Mouse (Mus musculus) cerebellum, postnatal 14 days (tissue): ENCODE measurements around the gene Stmnd1.
A peak's percentile ranks its signal among the peaks of the same experiment; 100 is the strongest.
"Not testable (repeated sequence)": the region's sequence is repeated elsewhere in the genome, so short reads cannot be mapped to it uniquely, and the experiment has no call there.

ENCODE experiments used
- DNase-seq, 2 experiments: peaks; one replicate each; pipeline ENCODE4 v3.0.0; 2021; ENCODE audit warnings: mixed read lengths in 2 of 2

Gene Stmnd1

DNA sequence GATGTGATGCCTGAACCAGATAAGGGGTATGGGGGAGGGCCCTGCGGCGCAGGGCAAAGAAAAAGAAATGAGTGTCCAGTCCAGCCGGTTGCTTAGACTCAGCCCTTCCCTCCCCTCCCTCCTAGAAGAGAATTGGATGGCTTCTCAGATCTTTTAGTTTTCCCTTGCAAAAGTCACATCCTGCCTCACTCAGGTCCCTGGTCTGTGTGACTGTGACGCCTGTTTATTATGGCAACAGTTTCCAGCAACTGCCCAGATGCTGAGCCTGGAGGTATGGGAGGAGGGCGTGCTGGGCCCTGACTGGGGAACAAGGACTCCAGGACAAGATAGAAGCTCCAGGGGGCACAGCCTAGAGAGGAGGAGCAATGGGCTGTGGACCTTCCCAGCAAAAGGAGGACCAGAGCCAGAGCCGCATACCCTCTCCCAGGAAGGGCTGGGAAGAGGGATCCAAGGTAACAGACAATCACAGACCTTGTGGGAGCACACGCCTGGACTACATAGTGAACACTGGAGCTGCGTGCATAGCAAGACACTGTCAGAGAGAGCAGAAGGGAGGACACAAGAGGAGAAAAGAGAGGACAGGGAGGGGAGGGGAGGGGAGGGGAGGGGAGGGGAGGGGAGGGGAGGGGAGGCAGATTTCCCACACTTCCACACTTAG is at the start of gene Stmnd1:
Gene Stmnd1, plus strand, starts transcription at position 269 of the 658 bp plus-strand sequence.
- DNase-seq = no peak

DNA sequence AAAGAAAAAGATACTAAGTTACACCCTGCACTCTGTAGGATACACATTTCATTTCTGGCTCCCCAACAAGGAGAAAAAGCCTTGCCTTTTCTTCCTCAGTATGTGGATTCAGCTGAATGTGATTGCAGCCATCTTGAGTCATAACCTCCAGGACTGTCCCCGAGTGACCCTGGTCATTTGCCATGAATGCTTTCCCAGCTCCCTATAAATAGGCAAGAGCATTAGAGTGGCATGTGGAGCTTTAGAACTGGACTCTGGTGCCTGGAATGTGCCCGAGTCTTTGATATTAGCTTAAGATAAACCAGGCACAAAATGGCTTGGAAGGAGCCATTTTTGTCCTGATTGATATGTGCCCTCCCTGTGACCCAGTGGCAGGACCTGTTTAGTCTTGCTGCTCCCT is 46.6 kb upstream of the Stmnd1 start:
- DNase-seq = no peak

DNA sequence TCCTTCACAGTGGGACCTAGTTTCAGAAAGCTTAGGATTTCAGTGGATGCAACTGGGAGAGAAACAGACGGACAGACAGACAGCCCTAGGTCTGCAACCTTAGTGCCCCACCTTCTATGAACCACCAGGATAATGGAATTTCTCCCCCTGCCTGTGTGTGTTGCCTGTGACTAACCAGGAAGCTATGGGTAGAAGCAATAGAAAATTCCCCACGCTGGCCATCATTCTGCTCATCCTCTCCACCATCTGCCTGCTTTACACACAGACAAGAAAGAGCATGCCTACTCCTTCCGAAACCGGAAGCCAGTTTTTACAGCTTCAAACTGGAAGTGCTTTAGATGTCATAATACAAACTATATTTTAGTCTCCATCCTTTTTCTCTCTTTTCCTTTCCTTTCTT is 46.0 kb upstream of the Stmnd1 start:
- DNase-seq = no peak

DNA sequence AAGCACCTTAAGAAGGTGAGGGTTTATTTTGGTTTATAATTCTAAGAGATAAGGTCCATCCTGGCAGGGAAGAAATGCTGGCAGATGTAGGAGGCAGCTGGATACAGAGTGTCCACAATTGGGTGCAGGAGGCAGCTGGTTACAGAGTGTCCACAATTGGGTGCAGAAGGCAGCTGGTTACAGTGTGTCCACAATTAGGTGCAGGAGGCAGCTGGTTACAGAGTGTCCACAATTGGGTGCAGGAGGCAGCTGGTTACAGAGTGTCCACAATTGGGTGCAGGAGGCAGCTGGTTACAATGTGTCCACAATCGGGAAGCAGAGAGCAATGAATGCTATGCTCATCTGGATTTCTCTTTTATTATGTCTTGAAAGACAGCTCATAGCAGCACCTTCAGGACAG is 44.8 kb upstream of the Stmnd1 start:
- not testable (repeated sequence) for DNase-seq

DNA sequence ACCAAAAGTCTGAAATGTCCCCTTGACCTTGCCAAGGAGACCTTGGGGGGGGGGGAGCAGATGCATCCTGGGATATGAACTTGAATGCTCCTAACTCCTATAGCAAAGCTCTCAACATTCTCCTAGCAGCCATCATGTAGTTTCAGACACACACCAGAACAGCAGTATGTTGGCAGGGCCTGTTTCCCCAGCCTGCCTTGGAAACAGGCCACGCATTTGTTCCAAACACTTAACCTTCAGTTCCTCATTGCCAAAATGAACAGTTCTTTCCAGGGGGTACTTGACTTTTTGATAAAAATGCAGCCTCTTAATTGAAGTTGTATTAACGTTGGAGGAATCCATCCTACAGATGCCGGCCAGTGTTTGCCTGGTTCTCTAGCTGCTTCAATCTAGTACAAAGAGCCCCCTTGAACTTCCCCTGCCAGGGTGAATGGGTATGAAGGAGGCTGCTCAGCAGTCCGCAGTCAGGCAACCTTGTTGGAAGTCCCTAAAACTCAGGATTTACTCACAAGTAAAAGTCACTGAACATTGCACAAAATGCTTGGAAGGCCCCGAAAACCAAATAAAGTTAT is 41.9 kb upstream of the Stmnd1 start:
- DNase-seq = peak; percentile 62 to 65

DNA sequence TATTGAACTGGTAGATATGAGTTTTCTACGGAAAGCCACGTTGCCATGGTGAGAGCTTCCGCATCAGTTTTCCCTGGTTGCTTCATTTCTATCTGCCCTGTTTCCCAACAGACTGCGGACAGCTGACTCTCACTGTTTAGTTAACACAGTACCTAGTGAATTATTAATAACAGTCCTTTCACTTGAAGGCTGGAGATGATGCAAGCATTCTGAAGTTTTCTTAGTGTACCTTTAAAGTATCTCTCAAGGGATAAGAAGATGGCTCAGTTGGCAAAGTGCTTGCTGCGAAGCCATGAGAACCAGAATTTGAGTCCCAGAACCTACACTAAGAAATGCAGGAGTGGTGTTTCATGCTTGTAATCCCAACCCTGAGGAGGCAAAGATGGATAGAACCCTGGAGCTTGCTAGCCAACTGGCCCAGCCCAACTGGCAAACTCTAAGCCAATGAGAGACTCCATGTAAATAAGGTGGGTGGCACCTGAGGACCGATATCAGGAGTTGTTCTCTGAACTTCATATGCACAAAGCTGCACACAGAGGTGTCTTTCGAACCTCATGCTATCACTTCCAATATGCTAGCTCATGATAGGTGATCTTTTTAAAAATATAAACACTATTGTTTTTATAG is 35.7 kb upstream of the Stmnd1 start:
- DNase-seq = no peak

DNA sequence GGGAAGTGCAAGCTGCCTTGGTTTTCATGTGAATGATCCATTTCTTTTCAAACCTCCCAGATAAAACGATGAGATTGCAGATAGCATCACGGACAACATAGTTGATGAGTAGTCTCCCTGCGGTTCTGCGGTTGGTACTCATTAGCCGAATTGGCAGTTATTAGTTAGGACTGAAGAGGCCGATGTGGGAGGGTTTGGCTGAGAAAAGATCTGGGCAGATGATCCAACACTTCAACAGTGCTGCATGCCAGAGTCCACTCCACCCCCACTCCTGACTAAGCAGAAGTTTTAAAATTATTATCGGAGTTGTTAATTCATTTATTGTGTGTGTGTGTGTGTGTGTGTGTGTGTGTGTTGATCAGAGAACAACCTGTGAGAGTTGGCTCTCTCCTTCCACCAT is 34.7 kb upstream of the Stmnd1 start:
- peak in 1 of 2 experiments; percentile 27 for DNase-seq

DNA sequence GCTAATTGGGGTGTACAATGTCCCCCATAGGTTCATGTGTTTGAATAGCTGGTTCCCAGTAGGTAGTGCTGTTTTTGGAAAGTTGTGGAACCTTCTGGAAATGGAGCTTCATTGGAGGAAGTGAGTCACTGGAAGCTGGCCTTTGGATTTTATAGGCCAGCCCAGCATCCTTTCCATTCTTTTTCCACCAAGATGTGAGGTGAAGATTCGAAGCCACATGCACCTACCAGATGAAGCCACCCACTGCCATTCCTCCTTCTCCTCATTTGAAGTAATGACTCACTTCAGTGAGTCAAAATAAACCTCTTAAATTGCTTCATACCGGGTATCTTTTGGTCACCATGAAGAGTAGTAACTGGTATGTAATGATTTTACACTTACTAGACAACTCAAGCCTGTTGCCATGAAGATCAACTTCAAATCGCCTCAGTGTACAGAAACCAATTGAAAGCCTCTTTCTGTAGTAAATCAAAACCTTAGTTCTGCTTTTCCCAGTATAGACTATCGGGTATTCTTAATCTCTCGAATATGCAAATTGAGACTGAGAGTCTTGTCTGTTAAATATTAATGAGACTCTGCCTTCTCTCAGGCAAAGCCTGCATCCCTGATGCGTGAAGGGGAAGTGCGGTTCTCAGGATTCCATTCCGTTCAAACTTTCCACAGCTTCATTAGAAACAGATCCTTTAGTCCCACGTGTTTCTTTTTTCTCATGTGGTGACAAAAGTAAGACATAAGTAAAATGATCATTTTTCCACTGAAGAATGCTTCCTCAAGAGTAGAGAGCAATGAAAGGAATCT is 31.9 kb upstream of the Stmnd1 start:
- DNase-seq = no peak

DNA sequence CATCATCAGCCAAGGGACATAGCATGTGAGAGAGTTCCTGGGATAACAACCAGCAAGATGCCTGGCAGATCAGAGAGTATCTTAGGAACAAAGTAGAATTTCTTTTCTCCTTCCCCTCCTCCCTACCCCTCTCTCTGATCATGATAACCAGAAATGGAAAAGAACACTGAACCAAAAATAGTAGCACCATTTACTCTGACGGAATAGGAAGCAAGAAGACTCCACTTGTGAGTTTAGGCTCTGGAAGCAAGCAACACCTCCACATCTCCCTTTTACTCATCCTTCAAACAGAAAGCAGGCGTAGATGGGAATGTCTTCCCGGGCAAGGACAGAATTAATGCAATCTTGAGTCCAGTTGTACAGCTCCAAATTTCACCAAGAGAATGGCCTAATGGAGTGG is 19.8 kb upstream of the Stmnd1 start:
- DNase-seq = no peak

DNA sequence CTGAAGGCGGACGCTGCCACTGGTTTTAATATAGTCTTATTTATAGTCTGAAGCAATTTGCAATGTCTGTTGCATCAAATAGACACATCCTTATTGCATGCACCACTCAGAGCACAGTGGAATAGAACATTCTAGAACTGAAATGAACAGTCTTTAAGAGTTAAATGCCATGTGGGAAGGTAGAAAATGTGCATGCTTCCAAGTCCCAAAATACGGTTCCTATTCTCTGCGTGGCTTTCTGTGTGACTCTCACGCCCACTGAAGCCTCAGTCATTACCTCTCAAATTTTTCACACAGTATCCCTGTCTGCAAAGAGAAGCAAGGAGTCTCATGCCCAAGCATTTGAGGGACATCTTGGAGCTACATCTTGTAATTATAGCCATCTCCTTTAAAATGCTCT is 19.4 kb upstream of the Stmnd1 start:
- no peak for DNase-seq

DNA sequence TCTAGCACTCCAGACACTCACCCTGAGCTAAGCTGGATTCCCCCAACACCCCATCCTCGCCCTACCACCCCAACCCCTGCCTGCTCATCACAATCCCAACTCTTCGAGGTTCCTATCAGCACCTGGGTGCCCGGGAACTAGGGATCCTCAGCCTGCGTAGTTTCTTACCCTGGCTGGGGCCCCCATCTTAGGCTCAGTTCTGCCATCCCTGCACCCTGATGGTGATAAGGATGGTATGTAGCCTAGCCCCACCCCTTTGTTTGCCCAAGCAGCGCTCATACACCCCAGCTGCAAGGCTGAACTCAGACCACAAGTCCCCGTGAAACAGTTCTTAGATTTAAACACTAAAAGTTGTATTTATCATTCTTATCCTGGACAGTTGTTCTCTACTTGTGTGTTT is 17.9 kb upstream of the Stmnd1 start:
- no peak for DNase-seq

DNA sequence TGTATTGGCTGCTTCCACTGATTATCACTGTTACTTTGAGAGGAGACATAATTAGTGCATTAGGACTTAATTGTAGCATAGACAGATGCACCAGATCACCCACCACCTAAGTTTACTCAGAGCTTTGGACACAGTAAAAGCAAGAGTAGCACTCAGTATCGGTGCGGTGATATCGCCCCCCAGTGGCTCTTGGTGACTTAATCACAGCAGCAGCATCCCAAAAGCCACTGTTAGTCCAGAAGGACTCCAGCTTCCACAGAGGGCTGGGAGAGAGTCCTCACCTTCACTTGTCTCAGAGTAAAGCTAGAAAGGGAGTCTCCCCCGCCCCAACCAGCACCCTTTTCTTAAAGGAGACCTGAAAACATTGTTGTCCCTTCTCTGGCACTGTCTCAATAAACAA is 15.7 kb upstream of the Stmnd1 start:
- DNase-seq = peak; percentile 81 to 84

DNA sequence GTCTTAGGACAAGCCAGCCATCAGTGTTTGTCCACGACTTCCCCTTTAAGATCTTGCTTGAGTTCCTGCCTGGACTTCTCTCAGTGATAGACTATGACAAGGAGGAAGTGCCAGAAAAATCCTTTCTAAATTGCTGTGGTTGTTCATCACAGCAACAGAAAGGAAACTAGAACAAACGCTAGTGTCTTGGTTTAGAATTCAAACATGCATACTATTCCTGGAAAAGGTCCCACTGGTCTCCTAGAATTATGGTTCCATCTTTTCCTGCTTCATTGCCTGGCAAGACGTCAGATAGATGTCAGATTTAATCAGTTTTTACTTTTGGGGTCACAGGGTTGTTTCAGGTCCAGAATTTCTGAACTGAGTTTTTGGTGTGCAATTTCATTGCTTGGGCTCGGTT is 14.0 kb upstream of the Stmnd1 start:
- no peak for DNase-seq

DNA sequence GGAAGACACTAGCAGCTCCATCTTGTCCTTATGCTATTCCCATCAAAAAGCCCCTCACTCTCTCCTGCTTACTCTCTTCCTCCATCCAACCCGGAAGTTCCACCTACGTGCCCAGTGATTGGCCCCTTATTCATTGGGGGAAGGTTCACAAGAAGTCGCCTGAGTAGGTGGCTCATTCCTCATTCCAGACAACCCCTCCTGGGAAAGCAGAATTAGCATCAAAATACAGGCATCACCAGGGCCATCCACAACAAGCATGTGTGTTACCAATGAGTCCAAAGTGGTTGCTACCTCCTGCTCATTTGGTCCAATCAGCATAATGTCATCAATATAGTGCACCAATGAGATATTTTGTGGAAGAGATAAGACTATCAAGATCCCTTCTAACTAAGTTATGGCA is 12.3 kb upstream of the Stmnd1 start:
- no peak for DNase-seq

DNA sequence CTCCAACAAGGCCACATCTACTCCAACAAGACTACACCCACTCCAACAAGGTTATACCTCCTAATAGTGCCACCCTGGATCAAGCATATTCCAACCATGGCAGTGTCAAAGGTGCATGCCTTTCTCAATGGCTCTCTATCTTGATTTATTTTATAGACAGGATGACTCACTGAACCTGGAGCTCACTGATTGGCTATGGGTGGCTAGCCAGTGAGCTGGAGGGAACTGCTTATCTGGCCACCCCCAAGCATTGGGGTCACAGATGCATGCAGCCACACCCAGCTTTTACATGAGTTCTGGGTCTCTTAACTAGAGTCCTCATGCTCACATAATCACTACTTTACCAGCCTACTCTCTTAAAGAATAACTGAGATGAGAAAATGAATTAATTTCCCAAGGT is 5.7 kb upstream of the Stmnd1 start:
- no peak for DNase-seq

DNA sequence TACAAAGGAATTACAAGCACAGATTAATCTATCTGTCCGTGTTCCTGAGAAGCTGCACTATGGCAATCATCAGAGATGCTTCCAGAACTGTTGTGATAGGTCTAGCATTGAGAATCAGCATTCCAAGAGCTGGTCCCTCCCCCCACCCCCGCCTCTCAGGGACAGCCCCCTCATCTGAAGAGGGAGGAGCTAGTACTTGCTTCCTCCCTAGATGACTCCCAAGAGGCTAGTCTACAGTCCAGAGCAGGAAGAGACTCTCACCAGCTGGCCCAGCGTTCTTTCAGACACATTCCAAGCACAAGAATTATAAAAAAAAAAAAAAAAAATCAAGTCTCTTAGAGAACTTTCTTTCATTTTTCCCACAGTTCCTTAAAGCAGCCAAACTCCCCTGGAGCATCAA is 5.2 kb upstream of the Stmnd1 start:
- no peak for DNase-seq

DNA sequence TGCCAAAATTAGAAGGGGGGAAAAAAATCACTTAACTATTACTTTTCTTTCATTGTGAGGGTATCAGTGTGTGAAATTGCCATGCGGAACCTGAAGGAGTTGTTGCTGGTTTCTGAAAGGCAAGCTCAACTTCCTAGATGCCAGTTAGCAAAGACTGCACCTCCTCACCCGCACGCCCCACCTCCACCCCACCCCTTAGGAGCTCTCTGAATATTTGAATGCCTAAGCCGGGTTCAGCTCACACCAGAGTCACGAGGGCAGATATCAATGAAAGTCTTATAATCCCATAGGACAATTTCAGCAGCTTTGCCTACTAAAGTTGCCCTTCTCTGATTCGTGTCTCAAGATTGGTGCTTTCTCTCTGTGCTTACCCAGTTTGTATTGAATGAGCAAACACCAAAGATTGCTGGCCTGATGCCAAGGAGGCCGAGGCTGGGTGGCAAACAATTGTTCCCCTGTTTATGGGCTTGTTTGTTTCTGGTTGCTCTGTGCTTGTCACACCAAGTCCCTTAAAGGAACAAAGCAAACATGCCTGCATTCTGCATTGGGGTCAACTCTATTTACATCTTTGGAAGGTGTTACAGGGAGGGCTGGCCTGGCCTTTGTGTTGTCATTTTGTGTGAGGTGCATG is 4.6 kb upstream of the Stmnd1 start:
- peak; percentile 22 to 55 for DNase-seq

DNA sequence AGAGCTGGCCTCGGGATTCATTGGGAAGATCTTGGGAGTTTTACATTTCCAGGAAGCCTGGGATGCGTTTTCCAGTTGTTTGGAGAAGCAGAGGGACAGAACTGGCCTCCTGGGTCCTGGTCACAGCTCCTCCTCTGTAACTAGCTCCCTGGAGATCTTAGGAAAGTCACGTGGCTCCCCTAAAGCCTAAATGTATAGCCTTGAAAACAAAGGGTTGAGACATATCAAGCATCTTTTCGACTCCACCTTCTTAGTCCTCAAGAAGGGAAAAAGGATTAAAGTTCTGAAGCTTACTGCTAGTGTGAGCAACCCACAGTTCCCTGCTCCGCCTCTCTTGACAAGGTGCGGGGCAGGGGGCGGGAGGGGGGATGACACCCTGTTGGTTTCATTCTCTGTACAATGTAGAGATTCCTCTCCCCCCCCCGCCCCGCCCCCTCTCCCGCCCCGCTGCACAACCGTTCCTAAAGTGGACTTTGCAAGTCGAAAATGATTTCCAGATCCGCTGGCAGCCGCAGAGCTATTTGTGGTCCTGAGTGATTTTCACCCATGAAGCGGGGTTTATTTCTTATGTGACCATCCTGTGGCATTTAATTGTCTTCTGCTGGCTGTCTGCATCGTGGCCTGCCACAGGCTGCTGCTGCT is 589 bp upstream of the Stmnd1 start:
- no peak for DNase-seq

DNA sequence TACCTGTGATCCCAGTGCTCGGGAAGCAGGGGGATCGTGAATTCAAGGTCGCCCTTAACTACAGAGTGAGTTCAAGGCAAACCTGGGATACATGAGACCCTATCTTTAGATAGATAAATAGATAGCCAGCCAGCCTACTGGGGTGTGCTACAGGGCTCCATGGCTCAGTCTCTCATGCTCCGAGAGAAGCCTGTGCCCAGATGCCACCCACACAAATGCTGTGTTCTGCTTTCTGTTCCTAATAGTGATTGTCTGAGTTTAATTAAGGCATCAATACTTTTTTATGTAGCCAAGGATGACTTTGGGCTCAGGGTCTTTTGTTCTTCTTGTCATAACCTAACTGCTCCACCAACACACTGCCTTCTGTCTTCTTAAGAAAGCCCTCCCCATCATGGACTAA is 2.2 kb downstream of the Stmnd1 start:
- no peak for DNase-seq

DNA sequence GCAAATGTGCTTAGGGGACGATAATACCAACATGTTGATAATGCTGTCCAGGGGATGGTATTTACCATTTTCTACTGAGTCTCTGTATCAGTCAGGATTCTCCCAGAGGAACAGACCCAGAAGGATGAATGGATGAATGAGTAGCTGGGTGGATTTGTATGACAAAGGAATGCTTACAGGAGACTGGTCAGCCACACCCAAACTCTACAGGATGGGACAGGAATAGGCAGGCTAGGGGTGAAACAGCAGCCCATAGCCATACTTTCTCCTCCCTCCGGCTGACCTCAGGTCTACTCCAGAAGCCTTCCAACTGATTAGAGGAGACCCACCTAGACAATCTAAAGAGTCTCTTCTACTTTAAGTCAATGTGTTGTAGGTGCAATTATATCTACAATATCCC is 9.0 kb downstream of the Stmnd1 start:
- no peak for DNase-seq

DNA sequence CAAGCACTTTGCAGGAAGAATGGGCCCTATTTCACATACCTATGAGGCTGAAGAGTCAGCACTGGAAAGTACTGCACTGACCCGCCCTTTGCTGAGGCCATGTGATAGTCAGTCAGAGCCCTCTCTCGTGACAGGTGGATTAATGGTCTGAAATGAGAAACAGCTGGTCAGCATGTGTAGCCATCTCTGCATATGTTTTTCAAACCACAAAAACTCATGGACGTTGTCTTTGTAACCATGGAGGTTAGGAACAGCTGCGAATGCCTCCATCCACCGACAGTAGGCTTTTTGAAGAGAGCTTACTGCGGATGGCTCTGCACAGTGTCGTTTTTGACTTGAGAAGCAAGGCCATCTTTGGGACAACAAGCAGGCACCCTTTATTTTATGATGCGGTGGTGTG is 14.3 kb downstream of the Stmnd1 start:
- DNase-seq = no peak

DNA sequence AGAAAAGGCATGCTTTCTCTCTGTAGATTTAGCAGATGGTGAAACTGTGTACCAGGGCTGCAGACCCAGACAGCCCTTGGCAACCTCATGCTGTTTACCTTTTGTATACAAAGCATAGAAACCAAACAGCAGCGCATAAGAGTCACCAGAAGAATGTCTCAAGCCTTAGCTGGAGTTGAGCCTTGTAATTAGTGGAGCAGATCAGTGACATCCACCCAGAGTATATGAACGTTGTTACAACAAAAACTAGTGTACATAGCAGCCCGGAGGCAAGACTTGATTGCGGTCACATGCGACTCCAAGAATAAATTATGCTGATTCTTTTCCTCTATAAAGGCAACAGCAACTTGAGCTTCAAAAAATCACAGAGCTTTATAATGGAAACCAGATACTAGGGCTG is 14.9 kb downstream of the Stmnd1 start:
- no peak for DNase-seq

DNA sequence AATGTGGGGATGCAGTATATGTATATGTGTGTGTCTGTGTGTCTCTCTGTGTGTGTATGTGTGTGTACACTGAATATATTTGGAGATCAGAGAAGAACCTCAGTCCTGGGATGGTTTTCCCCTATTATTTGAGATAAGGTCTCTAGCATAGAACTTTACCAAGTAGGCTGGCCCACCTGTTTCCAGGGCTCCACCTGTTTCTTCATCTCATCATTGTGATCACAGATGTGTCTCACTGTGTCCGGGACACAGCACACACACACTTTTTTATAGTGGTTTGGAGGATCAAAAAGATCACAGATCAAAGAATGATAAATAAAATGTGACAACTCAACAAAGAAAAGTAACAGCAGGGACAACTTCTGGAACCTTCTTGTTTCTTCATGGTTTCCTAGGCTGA is 17.0 kb downstream of the Stmnd1 start:
- DNase-seq = no peak
